Mouse (Mus musculus): ENCODE results near the gene Mst1.
A peak's percentile ranks its signal among the peaks of the same experiment; 100 is the strongest.

Gene Mst1

DNA sequence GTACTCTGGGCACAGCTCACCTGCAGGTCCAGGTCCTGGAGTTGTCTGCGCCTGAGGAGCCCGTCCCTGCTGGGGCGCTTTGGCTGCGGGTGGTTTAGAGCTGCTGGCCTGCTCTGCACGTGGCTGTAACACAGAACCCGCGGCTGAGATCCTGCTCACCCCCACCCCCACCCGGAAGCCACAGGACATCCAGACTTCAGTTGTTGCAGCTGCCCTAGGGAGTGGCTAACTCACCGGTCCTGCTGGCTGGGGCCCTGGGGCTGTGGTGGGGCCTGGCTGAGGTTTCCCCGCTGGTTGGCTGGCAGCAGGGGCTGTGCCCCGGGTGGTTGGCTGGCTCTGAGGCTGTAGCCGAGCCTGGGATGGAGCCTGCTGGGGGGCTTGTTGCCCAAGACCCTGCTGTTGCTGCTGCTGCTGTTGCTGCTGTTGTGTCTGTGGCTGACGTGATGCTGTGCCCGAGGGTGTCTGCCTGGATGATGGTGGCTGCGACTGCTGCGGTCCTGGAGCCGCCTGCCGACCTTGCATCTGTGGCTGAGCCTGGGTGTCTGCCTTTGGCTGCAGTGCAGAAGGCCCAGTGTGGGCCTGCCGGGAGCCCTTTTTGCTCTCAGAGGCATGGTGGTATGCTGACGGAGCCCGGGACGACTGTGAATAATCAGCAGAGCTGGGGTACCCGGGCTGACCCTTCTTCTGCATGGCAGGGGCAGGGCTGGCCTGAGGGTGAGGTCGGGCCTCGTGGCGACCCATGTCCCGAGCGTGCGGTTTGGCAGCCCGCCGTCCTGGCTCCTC lies 24.7 kb downstream of the Mst1 start:
- DNase-seq, result peak; percentile 43

- no peak for DNase-seq
Observed at GRCm38 (mm10) chr9:108105549-108105863, 25.3 kb downstream of the Mst1 start.

DNA sequence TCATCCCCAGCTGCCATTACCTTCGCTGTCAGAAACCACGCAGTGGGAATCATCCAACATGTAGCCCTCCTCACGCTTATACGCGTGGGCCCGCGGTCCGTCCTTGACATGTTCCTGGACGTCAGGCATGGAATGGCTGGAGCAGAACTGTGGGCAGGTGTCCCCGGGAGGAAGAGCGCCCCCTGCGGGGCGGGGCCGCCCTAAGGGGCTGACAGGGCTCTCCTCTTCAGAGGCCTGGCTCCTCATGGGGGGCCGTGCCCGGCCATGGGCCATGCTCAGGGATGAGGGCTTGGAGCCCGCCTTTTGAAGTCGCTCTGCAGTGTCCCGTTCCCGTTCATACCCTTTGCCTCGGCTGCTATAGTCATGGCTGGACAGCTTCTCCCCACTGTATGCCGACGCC lies 25.9 kb downstream of the Mst1 start:
- DNase-seq, result no peak

DNA sequence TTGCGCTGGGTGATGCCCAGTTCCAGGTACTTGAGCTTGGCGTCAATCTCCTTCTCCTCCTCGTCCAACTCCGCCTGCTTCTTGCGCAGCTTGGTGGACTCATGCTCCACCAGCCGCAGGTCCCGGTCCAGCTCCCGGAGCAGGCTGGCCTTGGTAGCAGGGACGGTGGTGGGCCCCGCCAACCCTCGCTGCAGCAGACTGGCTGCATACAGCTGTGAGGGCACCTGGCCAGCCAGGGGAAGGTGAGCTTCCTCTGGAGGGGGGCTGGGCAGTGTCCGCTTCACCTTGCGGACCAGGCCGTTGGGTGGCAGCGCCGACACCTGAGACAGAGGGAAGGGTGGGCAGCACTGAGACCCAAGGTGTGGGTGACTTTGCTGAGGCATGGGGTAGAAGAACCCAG lies 27.6 kb downstream of the Mst1 start:
- no peak for DNase-seq

DNA sequence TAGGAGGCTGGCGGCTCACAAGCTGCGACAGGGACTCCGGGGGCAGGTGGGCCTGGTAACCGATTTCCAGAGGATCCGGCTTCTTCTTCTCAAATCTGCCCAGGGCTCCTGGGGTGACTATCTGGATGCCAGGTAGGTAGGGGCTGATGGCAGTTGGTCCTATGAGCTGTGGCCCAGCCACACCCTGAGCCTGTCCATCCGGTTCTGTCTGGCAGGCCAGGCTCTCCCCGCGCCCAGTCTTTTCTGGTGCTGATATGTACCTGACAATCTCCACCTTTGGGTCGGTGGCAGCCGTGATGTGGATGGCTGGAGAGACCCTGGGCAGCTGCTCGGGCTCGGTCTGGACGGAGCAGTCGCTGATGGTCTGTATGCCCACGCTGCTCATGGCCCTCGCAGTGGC lies 29.9 kb downstream of the Mst1 start:
- no peak for DNase-seq

DNA sequence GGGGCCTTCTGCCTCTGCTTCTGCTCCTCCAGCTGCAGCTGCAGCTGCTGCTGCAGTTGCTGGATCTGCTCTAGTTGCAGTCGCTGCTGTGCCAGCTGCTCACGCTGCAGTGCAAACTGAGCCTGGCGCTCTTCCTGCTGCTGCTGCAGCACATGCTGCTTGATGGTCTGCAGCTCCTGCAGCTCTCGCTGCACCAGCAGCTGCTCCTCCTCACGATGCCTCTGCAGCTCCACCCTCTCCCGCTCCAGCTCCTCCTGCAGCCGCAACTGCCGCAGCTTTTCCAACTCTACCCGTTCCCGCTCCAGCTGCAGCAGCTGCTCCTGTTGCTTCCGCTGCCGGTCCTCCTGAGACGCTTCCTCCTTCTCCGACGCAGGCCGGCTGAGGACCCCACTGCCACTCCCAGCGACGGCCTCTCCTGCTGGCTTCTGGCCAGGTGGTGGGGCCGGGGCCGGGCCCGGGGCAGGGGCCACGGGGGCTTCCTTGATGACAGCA lies 30.9 kb downstream of the Mst1 start:
- peak; percentile 38 for DNase-seq

DNA sequence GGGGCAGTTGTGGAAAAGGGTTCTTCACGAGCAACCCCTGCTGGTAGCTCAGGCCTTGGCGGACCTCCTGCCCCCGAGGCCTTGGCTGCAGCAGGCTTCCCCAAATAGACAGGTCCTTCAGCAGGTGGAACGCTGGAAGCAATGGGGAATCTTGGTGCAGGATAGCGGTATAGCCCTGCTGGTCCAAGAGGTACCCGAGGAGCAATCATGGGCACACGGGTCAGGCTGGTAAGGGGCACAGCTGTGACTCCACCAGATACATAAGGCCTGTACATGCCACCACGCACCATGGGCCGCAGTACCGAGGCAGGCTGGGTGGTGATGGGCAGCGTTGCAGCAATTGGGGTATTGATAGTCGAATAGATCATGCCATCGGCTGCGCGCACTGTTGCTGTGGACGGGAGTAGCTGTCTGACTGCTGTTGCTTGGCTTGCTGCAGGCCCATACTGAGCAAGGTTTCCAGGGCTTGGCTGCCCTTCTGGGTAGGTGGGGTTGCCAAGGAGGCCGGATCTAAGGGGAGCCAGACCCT lies 31.4 kb downstream of the Mst1 start:
- DNase-seq, result no peak

DNA sequence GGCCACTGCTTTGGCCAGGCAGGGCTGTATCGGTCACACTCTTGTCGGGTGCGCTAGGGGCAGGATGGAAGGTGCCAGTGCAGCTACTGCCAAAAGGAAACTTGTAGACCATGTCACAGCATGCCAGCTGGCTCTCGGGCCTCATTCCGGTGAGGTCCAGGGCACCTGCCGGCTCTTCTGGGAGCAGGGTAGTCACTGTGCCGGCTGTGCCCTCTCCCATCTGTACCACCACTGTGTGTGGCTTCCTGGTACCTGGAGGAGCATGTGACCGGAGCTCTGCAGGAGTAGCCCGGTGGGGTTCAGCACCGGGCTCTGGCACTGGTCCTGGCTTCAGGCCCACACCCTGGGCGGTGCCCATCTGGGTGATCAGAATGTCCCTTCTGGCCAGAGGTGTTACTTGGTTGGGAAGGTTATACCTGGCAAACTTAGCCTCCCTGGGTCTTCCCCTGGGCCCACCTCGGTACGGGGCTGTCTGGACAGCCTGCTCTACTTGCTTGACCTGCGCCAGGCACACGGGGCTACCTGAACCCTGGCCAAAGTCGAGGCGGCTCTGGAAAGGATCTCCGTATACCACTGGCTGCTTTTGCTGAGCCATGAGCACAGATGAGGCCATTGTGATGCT lies 32.6 kb downstream of the Mst1 start:
- no peak for DNase-seq

DNA sequence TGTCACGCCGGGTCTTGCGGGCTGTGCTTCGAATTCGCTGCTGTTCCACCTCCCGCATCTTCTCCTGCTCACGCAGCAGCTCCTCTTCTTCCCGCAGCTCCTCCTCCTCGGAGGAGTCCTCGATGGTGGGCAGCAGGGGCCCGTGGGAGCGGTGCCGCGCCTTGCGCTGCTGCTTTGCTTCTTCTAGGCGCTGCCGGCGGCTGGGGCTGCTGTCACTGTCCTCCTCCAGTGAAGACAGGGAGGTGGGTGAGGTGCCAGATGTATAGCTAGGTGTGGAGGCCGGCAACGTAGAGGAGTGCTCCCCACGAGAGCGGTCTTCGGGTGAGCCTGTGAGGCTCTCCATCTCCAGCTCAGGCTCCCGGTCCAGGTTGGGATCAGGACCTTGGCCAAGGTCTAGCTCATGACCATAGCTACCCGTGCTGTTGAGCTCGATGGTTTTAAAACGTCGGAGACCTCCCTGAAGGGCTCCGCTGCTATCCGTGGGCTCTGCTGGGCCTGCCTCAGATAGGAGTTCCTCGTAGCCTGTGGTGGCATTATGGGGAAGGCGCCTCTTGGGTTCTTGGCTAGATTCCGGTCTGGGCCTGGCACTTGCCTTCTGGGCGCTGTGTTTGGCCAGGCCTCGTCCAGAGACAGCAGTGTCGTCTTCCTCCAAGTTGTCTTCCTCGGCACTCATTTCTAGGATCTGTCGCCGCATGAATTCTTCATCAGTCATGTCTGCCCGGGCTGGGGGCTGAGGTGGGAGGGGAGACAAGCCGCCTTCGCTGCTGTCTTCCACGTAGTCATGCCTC lies 35.2 kb downstream of the Mst1 start:
- DNase-seq, result no peak

GRCm38 (mm10) chr9:108117143-108117542 lies 36.9 kb downstream of the Mst1 start:
- DNase-seq, result no peak

DNA sequence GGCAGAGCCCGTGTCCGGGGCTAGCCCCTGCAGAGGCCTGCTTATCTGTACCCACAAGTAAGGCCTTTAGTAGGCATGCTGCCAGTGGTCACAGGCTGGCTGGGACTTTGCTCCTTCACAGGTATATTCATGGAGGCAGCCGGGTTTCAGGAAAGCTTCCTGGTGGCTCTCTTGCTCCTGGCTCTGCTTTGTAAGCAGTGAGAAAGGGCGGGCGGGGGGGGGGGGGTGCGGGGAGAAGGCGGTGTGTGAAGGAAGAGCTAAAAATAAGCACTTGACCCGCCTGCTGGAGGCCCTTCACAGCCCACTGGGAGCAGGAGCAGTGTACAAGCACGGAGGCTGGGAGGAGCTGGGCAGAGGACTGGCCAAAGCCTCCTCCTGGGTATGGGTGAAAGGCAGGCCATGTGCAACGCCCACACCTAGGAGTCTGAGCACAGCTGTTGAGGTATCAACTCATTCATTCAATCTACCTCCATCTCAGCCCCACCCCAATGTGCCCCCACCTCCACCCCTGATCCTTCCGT lies 39.7 kb downstream of the Mst1 start:
- no peak for DNase-seq

- no peak for DNase-seq
Observed at GRCm38 (mm10) chr9:108120671-108121070, 40.4 kb downstream of the Mst1 start.

DNA sequence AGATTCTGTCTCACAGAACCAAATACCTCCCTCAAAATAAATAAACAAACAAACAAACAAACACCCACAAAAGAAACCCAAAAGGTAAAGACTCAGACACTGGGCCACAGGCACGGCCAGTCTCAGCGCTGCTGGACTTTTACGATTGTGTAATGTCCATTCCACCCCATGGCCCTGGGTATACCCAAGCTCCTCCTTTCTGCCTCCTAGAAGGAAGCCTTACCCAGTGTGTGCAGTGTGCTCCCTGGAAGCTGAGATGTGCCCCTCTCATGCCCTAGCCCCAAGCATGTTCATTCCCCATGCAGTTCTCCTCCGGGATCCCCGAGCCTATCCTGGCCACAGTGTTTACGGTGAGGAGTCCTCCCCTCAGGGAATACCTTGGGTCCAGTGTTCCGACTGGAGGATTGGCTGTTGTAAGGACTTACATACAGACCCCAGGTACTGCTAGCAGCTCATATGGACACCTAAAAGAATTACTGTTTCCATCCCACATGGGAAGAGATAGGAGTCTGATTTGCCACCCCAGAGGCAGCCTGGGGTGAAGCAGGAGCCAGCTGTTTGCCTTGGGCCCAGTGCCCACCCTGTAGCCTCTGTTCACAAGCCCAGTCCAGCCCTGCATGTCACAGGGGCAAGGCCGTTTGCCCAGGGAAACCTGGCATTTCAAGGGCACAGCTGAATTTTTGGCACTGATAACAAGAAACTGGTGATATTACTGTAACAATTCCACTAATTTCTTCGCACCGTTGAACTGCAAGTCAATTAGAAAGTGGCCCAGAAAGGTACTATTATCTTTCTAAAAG lies 41.1 kb downstream of the Mst1 start:
- DNase-seq, result no peak

GRCm38 (mm10) chr9:108123916-108124315 lies 43.7 kb downstream of the Mst1 start:
- no peak for DNase-seq

- no peak for DNase-seq
Observed at GRCm38 (mm10) chr9:108125731-108126130, 45.5 kb downstream of the Mst1 start.

DNA sequence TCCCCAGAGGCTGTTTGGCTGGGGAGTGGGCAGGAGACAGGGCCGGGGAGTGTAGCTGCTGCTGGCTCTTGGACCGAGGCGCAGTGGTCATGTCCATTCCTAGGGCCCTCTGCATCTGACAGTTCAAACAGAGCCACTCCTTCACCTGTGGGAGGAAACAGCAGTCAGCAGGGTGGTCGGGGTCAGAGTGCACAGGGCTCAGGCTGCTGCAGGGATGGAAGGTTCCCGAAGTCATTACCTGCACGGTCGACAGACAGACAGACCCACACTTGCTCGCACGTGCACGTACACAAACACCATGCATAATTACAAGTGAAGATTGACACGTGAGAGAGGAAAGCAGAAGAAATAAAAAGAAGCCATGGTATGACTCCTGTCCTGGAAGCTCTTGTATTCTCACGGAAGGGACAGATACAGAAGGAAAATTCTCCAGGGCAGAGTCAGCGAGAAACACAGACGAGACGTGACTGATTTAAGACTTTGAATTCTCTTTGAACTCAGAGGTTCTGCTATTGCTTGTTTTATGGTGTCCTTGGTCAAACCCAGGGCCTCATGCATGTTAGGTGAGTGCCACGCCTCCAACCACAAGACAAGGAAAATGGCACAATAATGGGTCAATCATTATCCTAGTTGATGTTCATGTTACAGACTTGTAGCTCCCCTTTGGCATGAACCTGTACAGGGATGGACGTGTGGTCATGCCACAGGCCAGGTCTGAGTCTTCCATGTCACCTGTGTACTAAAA lies 46.4 kb downstream of the Mst1 start:
- DNase-seq, result no peak

- no peak for DNase-seq
Observed at GRCm38 (mm10) chr9:108128248-108128647, 48.0 kb downstream of the Mst1 start.

GRCm38 (mm10) chr9:108129042-108129948 lies 49.1 kb downstream of the Mst1 start:
- DNase-seq, result no peak

DNA sequence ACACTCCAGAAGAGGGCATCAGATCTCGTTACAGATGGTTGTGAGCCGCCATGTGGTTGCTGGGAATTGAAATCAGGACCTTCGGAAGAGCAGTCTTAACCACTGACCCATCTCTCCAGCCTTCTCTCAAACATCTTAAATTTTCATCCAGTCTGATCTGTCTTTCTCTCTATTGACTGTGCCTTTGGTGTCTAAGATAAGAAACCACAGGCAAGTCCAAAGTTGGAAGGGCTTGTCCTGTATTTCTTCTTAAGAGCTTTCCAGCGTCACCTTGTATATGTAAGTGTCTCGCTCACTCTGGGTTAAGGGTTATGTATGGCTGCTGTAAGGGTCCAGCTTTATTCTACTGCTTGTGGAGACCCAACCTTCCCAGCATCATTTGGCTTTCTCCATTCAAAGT lies 51.3 kb downstream of the Mst1 start:
- no peak for DNase-seq

GRCm38 (mm10) chr9:108132373-108132772 lies 52.1 kb downstream of the Mst1 start:
- DNase-seq, result no peak

DNA sequence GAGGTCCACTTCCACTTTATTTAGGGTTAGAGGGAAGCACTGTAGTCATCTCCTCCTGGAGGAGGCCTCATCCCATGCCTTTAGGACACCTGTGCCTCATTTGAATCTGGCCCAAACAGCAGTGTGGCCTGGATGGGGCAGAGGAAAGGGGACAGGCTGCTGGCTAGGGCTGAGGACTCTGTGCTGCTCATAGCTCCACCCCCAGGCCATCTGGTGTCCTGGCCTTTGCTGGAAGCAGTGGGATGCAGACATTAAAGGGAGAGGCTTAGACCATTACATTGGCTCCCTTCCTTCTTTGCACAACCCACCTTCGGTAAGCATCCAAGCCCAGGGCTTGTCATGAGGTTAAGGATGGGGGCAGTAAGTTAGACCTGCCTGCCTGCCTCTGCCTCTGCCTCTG lies 53.2 kb downstream of the Mst1 start:
- no peak for DNase-seq

Data from thymus, postnatal 25 days (tissue).